Mouse (Mus musculus) heart, adult 2 months (tissue): ENCODE data around the gene Tnfrsf21. TPM values are rescaled to one million over a fixed set of nuclear protein-coding genes. Genes with fewer than 3 reads are reported as not detected.

Experiments
- DNase-seq, 2 experiments: peaks; one replicate each; pipeline ENCODE4 v3.0.0; 2021
- H3K27ac ChIP-seq: fragments of 200-600 bp; 2 replicates; pipeline ENCODE4 v1.8.1; 2022
- H3K27me3 ChIP-seq: fragments of 200-500 bp; 2 replicates; pipeline ENCODE4 v1.6.1; 2012; ENCODE audit warnings: mild to moderate bottlenecking, low read length, inconsistent platforms, mixed read lengths; ENCODE audit not compliant: control insufficient read depth, insufficient read depth
- H3K36me3 ChIP-seq: fragments of 200-500 bp; 2 replicates; pipeline ENCODE4 v1.6.1; 2012; ENCODE audit warnings: low read length, inconsistent platforms; ENCODE audit not compliant: control insufficient read depth, insufficient read depth
- H3K4me1 ChIP-seq: fragments of 200-500 bp; 2 replicates; pipeline ENCODE4 v1.6.1; 2011; ENCODE audit warnings: low read length; ENCODE audit not compliant: control insufficient read depth, insufficient read depth
- H3K4me3 ChIP-seq: fragments of 200-600 bp; 2 replicates; pipeline ENCODE4 v1.8.1; 2022
- H3K79me2 ChIP-seq: fragments of 200-500 bp; replicated peaks from 2 replicates; pipeline ENCODE4 v1.6.1; 2012; ENCODE audit warnings: mild to moderate bottlenecking, inconsistent platforms, low read length, moderate library complexity, mixed read lengths; ENCODE audit not compliant: control insufficient read depth, insufficient read depth
- H3K9ac ChIP-seq: fragments of 200-500 bp; 2 replicates; pipeline ENCODE4 v1.6.1; 2012; ENCODE audit warnings: low read depth, mild to moderate bottlenecking, control low read depth, inconsistent platforms, low read length, mixed read lengths
- CTCF ChIP-seq: fragments of 200-600 bp; IDR thresholded peaks from 2 replicates; pipeline ENCODE4 v1.8.1; 2022; ENCODE audit warnings: antibody characterized with exemption, mild to moderate bottlenecking, moderate library complexity
- EP300 ChIP-seq: fragments of 200-500 bp; IDR thresholded peaks from 2 replicates; pipeline ENCODE4 v1.6.1; 2011; ENCODE audit warnings: low read depth, low read length, control low read depth; ENCODE audit not compliant: insufficient read depth
- POLR2A ChIP-seq: fragments of 200-500 bp; IDR thresholded peaks from 2 replicates; pipeline ENCODE4 v1.6.1; 2011; ENCODE audit warnings: mild to moderate bottlenecking, low read depth, low read length, control low read depth; ENCODE audit not compliant: insufficient read depth
- WGBS: fragments of 180-500 bp; shearing (Covaris S2); methylation state at CpG from one replicate; pipeline ENCODE4 v1.1.7; 2018; 5-methylcytosine and 5-hydroxymethylcytosine counted together
- intact Hi-C: fragments of 180-260 bp; cut with DNase I; formaldehyde crosslinking; loops from one replicate; pipeline ENCODE4 v1.15.1; 2025
- polyA plus RNA-seq: library from polyadenylated mRNA; depleted of rRNA; stranded (reverse); fragments of >200 nt; gene quantifications from 2 replicates; pipeline ENCODE4 v1.2.3, GENCODE M21; 2012
- total RNA-seq, 2 experiments: library from RNA; stranded (reverse); gene quantifications; 2 replicates each; pipeline ENCODE4 v1.2.3; 2021

The Tnfrsf21 gene
- total and polyA plus RNA-seq, 3 experiments = 9.2 to 14.6 (median 14.2) TPM

DNA sequence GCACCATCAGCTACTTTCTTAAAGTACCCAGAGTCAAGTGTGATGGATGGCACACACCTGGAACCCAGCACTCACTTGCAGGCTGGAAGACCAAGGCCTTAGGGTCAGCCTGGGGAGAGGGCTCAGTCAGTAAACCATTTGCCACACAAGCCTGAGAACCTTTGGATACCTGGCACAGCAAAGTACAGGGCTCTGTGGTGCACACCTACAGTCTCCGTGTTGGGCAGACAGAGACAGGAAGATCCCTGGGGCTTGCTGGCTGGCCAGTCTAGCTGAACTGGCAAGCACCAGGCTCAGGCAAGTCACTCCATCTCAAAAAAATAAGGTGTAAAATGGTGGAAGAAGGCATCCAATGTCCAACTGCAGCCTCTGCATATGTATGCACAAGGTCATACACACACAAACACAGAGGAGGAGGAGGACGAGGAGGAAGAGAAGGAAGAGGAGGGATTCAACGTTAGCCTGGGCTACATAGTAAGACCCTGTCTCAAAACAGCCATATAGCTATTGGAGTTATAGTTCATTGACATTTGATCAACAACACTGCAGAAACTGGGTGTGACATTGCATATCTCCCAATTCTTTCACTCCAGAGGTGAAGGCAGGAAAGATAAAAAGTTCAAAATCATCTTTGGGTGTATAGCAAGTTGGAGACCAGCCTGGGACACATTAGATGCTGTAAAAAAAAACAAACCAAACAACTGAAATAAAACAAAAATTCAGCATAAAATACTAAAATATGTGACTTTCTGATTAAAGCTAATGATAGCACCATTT lies 74.8 kb downstream of the Tnfrsf21 start:
- Histone ChIP-seq H3K36me3 (no peaks in the 10 kb centered on the region), H3K4me1 (no peaks in the 10 kb centered on the region), H3K9ac (no peak overlapping the region), H3K27ac (no peak overlapping the region), H3K79me2 (no peaks in the 10 kb centered on the region), H3K27me3 (no peaks in the 10 kb centered on the region), H3K4me3 (no peak overlapping the region)
- 85% methylated on average over 3 of the region's 3 CpGs for WGBS
- no peak for DNase-seq
- TF ChIP-seq CTCF (no peak), EP300 (no peak)
- intact Hi-C loops = no loop called here

DNA sequence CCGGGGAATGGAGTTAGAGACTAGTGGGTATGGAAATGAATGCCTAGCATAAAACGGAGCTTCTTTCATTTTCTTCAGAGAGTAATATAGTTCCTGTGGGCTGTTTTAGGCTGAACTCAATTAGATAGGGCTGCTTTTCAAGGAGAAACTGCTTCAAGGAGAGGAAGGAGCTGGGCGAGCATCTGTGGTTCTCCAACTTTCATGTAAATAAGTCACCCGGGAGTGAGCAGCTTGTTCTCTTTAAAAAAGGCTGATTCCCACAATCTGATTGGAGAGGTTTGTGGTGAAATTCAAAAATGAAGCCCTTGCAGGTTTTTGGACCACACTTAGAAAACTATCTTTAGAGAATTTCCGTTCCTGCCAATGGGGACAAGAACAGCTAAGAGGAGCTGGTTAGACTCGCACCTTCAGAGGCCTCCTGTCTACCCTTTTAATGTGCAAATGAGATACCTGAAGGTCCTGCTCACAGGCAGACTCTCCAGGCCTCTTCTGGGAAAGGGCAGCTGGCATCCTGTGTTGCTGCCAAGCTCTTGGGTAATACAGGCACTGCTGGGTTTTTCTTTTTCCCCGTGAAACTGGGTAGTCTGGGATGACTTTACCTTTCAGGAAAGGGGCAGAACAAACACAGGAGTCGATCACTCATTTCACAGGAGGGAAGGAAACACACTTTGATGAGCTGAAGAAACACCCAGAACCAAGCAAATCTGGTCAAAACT lies 76.1 kb downstream of the Tnfrsf21 start:
- DNase-seq = no peak
- no peak overlapping the region for H3K9ac ChIP-seq
- no peaks in the 10 kb centered on the region for H3K27me3 ChIP-seq
- H3K79me2 ChIP-seq = no peaks in the 10 kb centered on the region
- 43% methylated on average over 8 of the region's 8 CpGs for WGBS
- no peak overlapping the region for H3K27ac ChIP-seq
- H3K4me1 ChIP-seq = no peaks in the 10 kb centered on the region
- H3K36me3 ChIP-seq = no peaks in the 10 kb centered on the region
- H3K4me3 ChIP-seq = no peak overlapping the region
- intact Hi-C loops = no loop called here
- TF ChIP-seq EP300 (no peak), POLR2A (no peak)

DNA sequence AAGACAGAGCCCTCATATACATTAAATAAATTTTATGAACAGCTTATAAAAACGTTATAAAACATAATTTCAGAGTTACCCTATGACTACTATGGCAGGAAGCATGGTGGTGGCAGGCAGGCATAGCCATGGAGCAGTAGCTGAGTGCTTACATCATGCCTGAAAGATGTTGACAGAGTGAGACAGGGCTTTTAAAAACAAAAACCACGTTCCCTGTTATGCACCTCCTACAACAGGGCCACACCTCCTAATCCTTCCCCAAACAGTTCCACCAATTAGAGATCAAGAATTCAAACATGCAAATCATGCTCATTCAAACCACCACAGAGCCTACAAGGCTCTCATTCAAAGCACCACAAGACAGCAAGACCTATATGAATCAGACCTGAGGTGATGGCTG lies 77.9 kb downstream of the Tnfrsf21 start:
- intact Hi-C loops = no loop called here
- TF ChIP-seq EP300 (no peak), POLR2A (no peak), CTCF (no peak)
- no peaks in the 10 kb centered on the region for H3K4me1 ChIP-seq
- WGBS = 28% methylated on average over 2 of the region's 2 CpGs
- no peak overlapping the region for H3K9ac ChIP-seq
- no peak for DNase-seq
- H3K36me3 ChIP-seq = no peaks in the 10 kb centered on the region
- H3K27ac ChIP-seq = no peak overlapping the region
- H3K27me3 ChIP-seq = no peaks in the 10 kb centered on the region
- no peaks in the 10 kb centered on the region for H3K79me2 ChIP-seq
- no peak overlapping the region for H3K4me3 ChIP-seq

DNA sequence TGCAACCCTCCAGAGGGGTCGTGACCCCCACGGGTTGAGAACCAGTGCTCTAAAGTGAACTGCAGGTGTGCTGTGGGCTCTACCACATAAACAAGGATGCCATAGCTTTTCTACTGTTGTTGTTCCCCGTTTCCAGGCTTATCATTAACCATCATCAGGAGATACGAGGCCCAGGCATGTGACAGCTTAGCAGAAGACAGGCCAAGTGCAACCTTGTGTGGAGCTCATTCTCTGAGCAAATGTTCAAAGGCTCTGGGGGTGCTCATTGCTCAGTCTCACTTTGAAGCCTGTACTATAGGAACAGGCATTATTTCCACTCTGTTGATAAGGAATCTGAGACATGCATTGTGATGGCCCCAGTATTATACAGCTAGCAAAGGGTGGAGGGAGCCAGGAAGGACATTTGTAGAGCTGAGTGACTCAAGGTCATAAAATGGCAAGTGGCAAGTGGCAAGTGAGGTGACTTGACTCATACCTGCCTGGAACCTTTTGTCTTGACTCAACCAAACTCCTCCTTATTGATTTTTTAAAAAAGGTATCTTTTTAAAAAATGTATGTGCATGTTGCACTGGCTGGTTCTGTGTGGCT lies 80.8 kb downstream of the Tnfrsf21 start:
- 70% methylated on average over 4 of the region's 4 CpGs for WGBS
- no peak overlapping the region for H3K4me3 ChIP-seq
- intact Hi-C loops = no loop called here
- H3K36me3 ChIP-seq = no peaks in the 10 kb centered on the region
- DNase-seq = no peak
- no peak overlapping the region for H3K9ac ChIP-seq
- H3K4me1 ChIP-seq = no peaks in the 10 kb centered on the region
- H3K79me2 ChIP-seq = no peaks in the 10 kb centered on the region
- no peak overlapping the region for H3K27ac ChIP-seq
- no peaks in the 10 kb centered on the region for H3K27me3 ChIP-seq
- TF ChIP-seq EP300 (no peak), POLR2A (no peak), CTCF (no peak)

DNA sequence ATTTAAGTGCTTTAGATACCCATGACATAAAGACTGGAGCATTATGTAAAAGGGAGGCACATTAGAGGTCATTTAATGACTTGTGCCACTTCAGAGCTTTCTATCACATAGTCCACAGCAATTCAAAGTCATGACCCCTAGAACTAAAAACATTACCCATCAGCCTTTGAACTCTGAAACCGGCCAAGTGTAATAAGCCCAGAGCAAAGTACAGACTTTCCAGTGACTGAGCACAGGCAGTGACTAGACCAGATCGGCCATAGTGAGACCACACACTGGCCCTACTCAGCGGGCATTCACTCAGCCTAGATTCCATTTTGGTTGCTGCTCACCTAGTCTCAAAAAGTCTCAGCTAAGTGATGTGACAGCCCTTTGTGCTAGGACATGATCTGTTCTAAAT lies 89.8 kb downstream of the Tnfrsf21 start:
- TF ChIP-seq POLR2A (no peak), CTCF (no peak), EP300 (no peak)
- no peak for DNase-seq
- Histone ChIP-seq H3K27me3 (no peaks in the 10 kb centered on the region), H3K79me2 (no peaks in the 10 kb centered on the region), H3K27ac (no peak overlapping the region), H3K4me3 (no peak overlapping the region), H3K36me3 (no peaks in the 10 kb centered on the region), H3K4me1 (no peaks in the 10 kb centered on the region), H3K9ac (no peak overlapping the region)
- intact Hi-C loops = no loop called here
- 96% methylated on average over 3 of the region's 3 CpGs for WGBS

DNA sequence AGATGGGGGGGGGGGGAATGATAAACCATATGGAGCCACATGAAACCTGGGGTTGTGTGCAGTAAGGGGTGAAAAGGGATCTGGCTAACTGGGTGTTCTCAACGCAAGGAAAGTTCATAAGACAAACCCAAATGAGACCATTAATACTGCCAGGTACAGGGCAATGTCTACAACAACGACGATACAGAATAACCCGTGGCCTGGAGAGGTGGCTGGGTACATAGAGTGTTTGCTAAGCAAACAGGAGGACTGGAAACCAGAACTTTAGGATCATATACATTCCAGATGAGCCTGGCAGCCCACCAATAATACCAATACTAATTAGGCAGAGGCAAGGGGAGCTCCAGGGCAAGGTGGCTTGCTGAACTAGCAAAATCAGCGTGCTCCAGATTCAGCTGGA lies 91.0 kb downstream of the Tnfrsf21 start:
- TF ChIP-seq EP300 = no peak
- no peak for TF ChIP-seq CTCF
- no peak for TF ChIP-seq POLR2A
- DNase-seq = no peak

More for the DNA sequence above, 91.0 kb downstream of the Tnfrsf21 start:
- H3K27ac ChIP-seq = no peak overlapping the region
- no peaks in the 10 kb centered on the region for H3K36me3 ChIP-seq
- intact Hi-C loops = no loop called here
- WGBS = 91% methylated on average over 5 of the region's 5 CpGs
- no peaks in the 10 kb centered on the region for H3K79me2 ChIP-seq
- H3K4me3 ChIP-seq = no peak overlapping the region
- no peaks in the 10 kb centered on the region for H3K27me3 ChIP-seq
- no peak overlapping the region for H3K9ac ChIP-seq
- no peaks in the 10 kb centered on the region for H3K4me1 ChIP-seq
